Comparison of ENCODE assay signal across 14 mouse cellular contexts in genomic region chr11:79646026-79646425, GRCm38 (mm10). TPM values are rescaled to one million over a fixed set of nuclear protein-coding genes. Genes with fewer than 3 reads are reported as not detected.
DNase-seq lines count a peak whose midpoint lies in the region; ATAC-seq and TF ChIP-seq lines count a peak whose summit lies in the region.
"Had no signal": no experiment of that assay in that cellular context is flagged by ENCODE, and none has a peak within 500 bp of the region (broad histone marks: within the 10 kb centered on the region; RNA-seq: fewer than 3 reads in every experiment).

No protein-coding gene starts in this region.

- H3K27me3 ChIP-seq in forebrain, embryonic 10.5 days (ENCODE audit: poor library complexity, severe bottlenecking) = peaks cover 15% of the 10 kb centered on the region; the same call in 1 of the 2 replicates
- no peaks in the 10 kb centered on the region for H3K27me3 ChIP-seq in forebrain, postnatal 0 days (ENCODE audit: insufficient read depth, low read length)
- no peaks in the 10 kb centered on the region for H3K27me3 ChIP-seq in midbrain, embryonic 11.5 days (ENCODE audit: control insufficient read depth, insufficient read depth, low read length)
- no peaks in the 10 kb centered on the region for H3K27me3 ChIP-seq in midbrain, embryonic 16.5 days (ENCODE audit: control insufficient read depth, insufficient read depth, low read depth, low read length)
- H3K27me3 ChIP-seq in hindbrain, embryonic 13.5 days = no peaks in the 10 kb centered on the region
- no peaks in the 10 kb centered on the region for H3K27me3 ChIP-seq in stomach, postnatal 0 days (ENCODE audit: control insufficient read depth, insufficient read depth, low read length)
- H3K27me3 ChIP-seq: CH12.LX had no signal

- 58% methylated on average over 5 of the region's 5 CpGs for WGBS in forebrain, embryonic 10.5 days
- WGBS in forebrain, postnatal 0 days = 47% methylated on average over 5 of the region's 5 CpGs
- 54% methylated on average over 5 of the region's 5 CpGs for WGBS in midbrain, embryonic 11.5 days
- WGBS in midbrain, embryonic 16.5 days = 60% methylated on average over 5 of the region's 5 CpGs
- WGBS in hindbrain, embryonic 13.5 days = 71% methylated on average over 5 of the region's 5 CpGs
- WGBS in stomach, postnatal 0 days = 73% methylated on average over 5 of the region's 5 CpGs

- no peak for TF ChIP-seq CTCF in forebrain, postnatal 0 days (IDR thresholded peaks at IDR 0.05; ENCODE audit: low read depth)
- no peak for TF ChIP-seq CTCF in stomach, postnatal 0 days (IDR thresholded peaks at IDR 0.05; ENCODE audit: low read depth)

- no peaks in the 10 kb centered on the region for H3K9me3 ChIP-seq in forebrain, embryonic 10.5 days
- no peaks in the 10 kb centered on the region for H3K9me3 ChIP-seq in forebrain, postnatal 0 days (ENCODE audit: low read length)
- no peaks in the 10 kb centered on the region for H3K9me3 ChIP-seq in midbrain, embryonic 11.5 days (ENCODE audit: control insufficient read depth, low read length)
- H3K9me3 ChIP-seq in midbrain, embryonic 16.5 days (replicated peaks; ENCODE audit: control insufficient read depth, low read length, poor library complexity, severe bottlenecking) = no peaks in the 10 kb centered on the region
- H3K9me3 ChIP-seq in hindbrain, embryonic 13.5 days = no peaks in the 10 kb centered on the region
- H3K9me3 ChIP-seq in stomach, postnatal 0 days (ENCODE audit: control insufficient read depth, low read length) = no peaks in the 10 kb centered on the region
- H3K9me3 ChIP-seq: megakaryocyte, embryonic 14.5 days had no signal

- H3K4me3 ChIP-seq in forebrain, embryonic 10.5 days = no peak overlapping the region
- no peak overlapping the region for H3K4me3 ChIP-seq in forebrain, postnatal 0 days (ENCODE audit: low read depth, low read length)
- H3K4me3 ChIP-seq in midbrain, embryonic 11.5 days (ENCODE audit: low read depth, low read length) = no peak overlapping the region
- no peak overlapping the region for H3K4me3 ChIP-seq in midbrain, embryonic 16.5 days (ENCODE audit: low read depth, low read length)
- no peak overlapping the region for H3K4me3 ChIP-seq in hindbrain, embryonic 13.5 days
- no peak overlapping the region for H3K4me3 ChIP-seq in stomach, postnatal 0 days (ENCODE audit: low read depth, low read length)
- H3K4me3 ChIP-seq: megakaryocyte, embryonic 14.5 days had no signal

- intact Hi-C loops in left cerebral cortex, postnatal 14 days (cut with DNase I) = no loop called here

- H3K27ac ChIP-seq in forebrain, embryonic 10.5 days = peak overlapping the region; percentile 91
- no peak overlapping the region for H3K27ac ChIP-seq in forebrain, postnatal 0 days (ENCODE audit: low read depth, low read length)
- peak overlapping the region; percentile 74 for H3K27ac ChIP-seq in midbrain, embryonic 11.5 days (ENCODE audit: low read depth, low read length)
- no peak overlapping the region for H3K27ac ChIP-seq in midbrain, embryonic 16.5 days (ENCODE audit: low read length)
- H3K27ac ChIP-seq in hindbrain, embryonic 13.5 days = peak overlapping the region; percentile 60; the same call in 1 of the 2 replicates
- no peak overlapping the region for H3K27ac ChIP-seq in stomach, postnatal 0 days (replicated peaks)

- H3K9ac ChIP-seq in forebrain, postnatal 0 days = no peak overlapping the region
- H3K9ac ChIP-seq in midbrain, embryonic 11.5 days (ENCODE audit: low read length) = no peak overlapping the region
- H3K9ac ChIP-seq in midbrain, embryonic 16.5 days (ENCODE audit: low read depth, low read length) = no peak overlapping the region
- H3K9ac ChIP-seq in hindbrain, embryonic 13.5 days = no peak overlapping the region
- no peak overlapping the region for H3K9ac ChIP-seq in stomach, postnatal 0 days (ENCODE audit: low read length)

- no peaks in the 10 kb centered on the region for H3K36me3 ChIP-seq in forebrain, embryonic 10.5 days (replicated peaks)
- no peaks in the 10 kb centered on the region for H3K36me3 ChIP-seq in forebrain, postnatal 0 days (ENCODE audit: insufficient read depth)
- no peaks in the 10 kb centered on the region for H3K36me3 ChIP-seq in midbrain, embryonic 11.5 days (ENCODE audit: control insufficient read depth, insufficient read depth, low read length)
- no peaks in the 10 kb centered on the region for H3K36me3 ChIP-seq in midbrain, embryonic 16.5 days (ENCODE audit: control insufficient read depth, insufficient read depth, low read length)
- H3K36me3 ChIP-seq in hindbrain, embryonic 13.5 days = no peaks in the 10 kb centered on the region; the same call in 1 of the 2 replicates
- H3K36me3 ChIP-seq in stomach, postnatal 0 days (ENCODE audit: control insufficient read depth, insufficient read depth, low read length) = no peaks in the 10 kb centered on the region

- no peak for ATAC-seq in forebrain, postnatal 0 days
- no peak; the same call in 1 of the 2 replicates for ATAC-seq in midbrain, embryonic 11.5 days (ENCODE audit: low FRiP score)
- no peak for ATAC-seq in midbrain, embryonic 16.5 days
- ATAC-seq in hindbrain, embryonic 13.5 days (ENCODE audit: low FRiP score) = no peak
- ATAC-seq in frontal cortex, adult (ENCODE audit: low TSS enrichment) = no peak
- no peak for ATAC-seq in stomach, postnatal 0 days (ENCODE audit: low FRiP score, low TSS enrichment)

- DNase-seq in forebrain, embryonic 10.5 days (ENCODE audit: extremely low spot score, low spot score) = no peak
- no peak for DNase-seq in forebrain, postnatal 0 days
- no peak for DNase-seq in midbrain, embryonic 11.5 days (ENCODE audit: low spot score, missing footprints)
- DNase-seq in stomach, postnatal 0 days (ENCODE audit: low spot score) = no peak
- no peak for DNase-seq in left cerebral cortex, postnatal 14 days (ENCODE audit: low spot score in 2 of 2)
- DNase-seq: adrenal gland, adult 8-10 months; cerebellum, adult 9-10 months; heart, adult 18-20 months; right cerebral cortex, postnatal 4 days had no signal

- peaks cover 89% of the 10 kb centered on the region for H3K4me1 ChIP-seq in forebrain, embryonic 10.5 days
- 0 out of 2 replicates have a peak, but pooled peaks cover 2% of the 10 kb centered on the region for H3K4me1 ChIP-seq in forebrain, postnatal 0 days (ENCODE audit: insufficient read depth)
- H3K4me1 ChIP-seq in midbrain, embryonic 11.5 days (ENCODE audit: control insufficient read depth, insufficient read depth, low read length) = peaks cover 42% of the 10 kb centered on the region
- H3K4me1 ChIP-seq in midbrain, embryonic 16.5 days (ENCODE audit: control insufficient read depth, insufficient read depth, low read length) = peaks cover 13% of the 10 kb centered on the region
- peaks cover 75% of the 10 kb centered on the region for H3K4me1 ChIP-seq in hindbrain, embryonic 13.5 days (replicated peaks)
- H3K4me1 ChIP-seq in stomach, postnatal 0 days (replicated peaks; ENCODE audit: control insufficient read depth, insufficient read depth) = no peaks in the 10 kb centered on the region

- no peak overlapping the region for H3K4me2 ChIP-seq in forebrain, postnatal 0 days (ENCODE audit: low read depth)
- H3K4me2 ChIP-seq in midbrain, embryonic 11.5 days = no peak overlapping the region
- H3K4me2 ChIP-seq in midbrain, embryonic 16.5 days (ENCODE audit: low read length) = no peak overlapping the region
- H3K4me2 ChIP-seq in hindbrain, embryonic 13.5 days = 0 out of 2 replicates have a peak overlapping the region, but pooled peaks have one; percentile 2
- no peak overlapping the region for H3K4me2 ChIP-seq in stomach, postnatal 0 days (replicated peaks; ENCODE audit: low read depth)

- no peak for TF ChIP-seq EP300 in stomach, postnatal 0 days (optimal IDR thresholded peaks at IDR 0.05)

RNA-seq across cellular contexts. Expression of gene Rab11fip4, which starts 55.0 kb away (rescaled TPM):
- polyA plus RNA-seq in forebrain, embryonic 10.5 days (2016; fragmentation: Nextera tagmentation; extraction: Ambion mirVana) = 20.1 and 23.3 TPM in 2 replicates
- 80.9 and 86.2 TPM in 2 replicates for total RNA-seq in forebrain, postnatal 0 days (2014; rRNA removed)
- 18.7 and 21.7 TPM in 2 replicates for polyA plus RNA-seq in forebrain, postnatal 0 days (2015; fragmentation: Nextera tagmentation; extraction: Ambion mirVana)
- 13.5 and 14.1 TPM in 2 replicates for polyA plus RNA-seq in midbrain, embryonic 11.5 days (2014; fragmentation: Nextera tagmentation; extraction: Ambion mirVana)
- polyA plus RNA-seq in midbrain, embryonic 16.5 days (2015; fragmentation: Nextera tagmentation; extraction: Ambion mirVana) = 27.8 and 29.4 TPM in 2 replicates
- polyA plus RNA-seq in hindbrain, embryonic 13.5 days (2015; fragmentation: Nextera tagmentation; extraction: Ambion mirVana) = 26.1 and 26.9 TPM in 2 replicates
- polyA plus RNA-seq in stomach, postnatal 0 days (2015; fragmentation: Nextera tagmentation; extraction: Ambion mirVana) = 0.98 and 1.7 TPM in 2 replicates
- total RNA-seq in left cerebral cortex, postnatal 14 days (2021) = 100 to 1,000 TPM; 200 to 210 TPM

Comparison
In these comparisons a context has a peak if more than half of its experiments do, and no peak if none do; other contexts are left out.
1. H3K27ac ChIP-seq: peak in forebrain, embryonic 10.5 days (single experiment), midbrain, embryonic 11.5 days (single experiment) and hindbrain, embryonic 13.5 days (single experiment); none in forebrain, postnatal 0 days (single experiment), midbrain, embryonic 16.5 days (single experiment) and stomach, postnatal 0 days (single experiment).